Mouse (Mus musculus): ENCODE results near the gene Farsb. TPM values are rescaled to one million over a fixed set of nuclear protein-coding genes. Genes with fewer than 3 reads are reported as not detected.

Gene Farsb
- polyA plus RNA-seq, 1 experiment from 2014 or later: 187 TPM

DNA sequence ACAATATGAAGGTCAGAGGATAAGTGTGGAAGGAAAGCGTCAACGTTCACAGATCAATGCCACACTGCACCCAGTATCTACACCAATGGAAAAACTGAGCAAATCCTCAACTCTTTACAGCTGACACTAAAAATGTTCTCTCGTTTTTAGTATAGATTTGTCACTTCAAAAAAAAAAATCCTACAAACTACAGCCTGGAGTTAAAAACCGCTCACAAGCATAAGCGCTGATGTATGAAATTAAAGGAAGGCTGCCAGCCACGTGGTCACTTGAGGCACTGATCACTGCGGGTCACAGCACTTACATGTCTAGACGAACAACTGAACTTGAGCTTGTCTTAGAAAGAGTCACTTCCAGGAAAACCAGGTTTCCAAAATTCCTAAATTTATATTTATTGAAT is 34.8 kb downstream of the Farsb start:
- ATAC-seq: no peak
- Histone ChIP-seq H3K36me3 (peaks cover 28% of the 10 kb centered on the region), H3K9ac (no peak overlapping the region), H3K4me3 (replicated peaks) (no peak overlapping the region), H3K4me2 (replicated peaks) (no peak overlapping the region), H3K27me3 (replicated peaks) (no peaks in the 10 kb centered on the region), H3K4me1 (replicated peaks) (no peaks in the 10 kb centered on the region), H3K9me3 (no peaks in the 10 kb centered on the region), H3K27ac (no peak overlapping the region)
- 97% methylated on average over 8 of the region's 8 CpGs for WGBS

DNA sequence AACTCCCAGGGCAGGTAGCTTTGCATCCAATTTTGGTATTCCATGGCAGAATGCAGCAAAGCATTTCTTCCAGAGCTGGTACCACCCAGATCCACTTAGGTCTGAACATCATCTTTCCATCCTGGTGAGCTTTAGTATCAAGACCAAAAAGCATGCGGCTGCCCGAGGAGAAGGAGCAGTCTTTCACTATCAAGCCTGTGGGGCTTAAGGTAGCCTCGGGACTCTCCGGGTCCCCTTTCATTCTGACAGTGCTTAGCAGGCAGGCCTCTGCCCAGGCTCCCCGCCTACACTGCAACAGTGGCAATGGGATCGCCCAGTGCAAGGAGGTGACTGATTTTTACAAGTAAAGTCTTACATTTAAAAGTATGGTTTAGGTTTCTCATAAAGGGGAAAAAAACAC is 36.2 kb downstream of the Farsb start:
- Histone ChIP-seq H3K4me2 (replicated peaks) (no peak overlapping the region), H3K4me3 (replicated peaks) (no peak overlapping the region), H3K9ac (no peak overlapping the region), H3K9me3 (no peaks in the 10 kb centered on the region), H3K27ac (no peak overlapping the region), H3K4me1 (replicated peaks) (no peaks in the 10 kb centered on the region), H3K27me3 (replicated peaks) (no peaks in the 10 kb centered on the region), H3K36me3 (peaks cover 28% of the 10 kb centered on the region)
- ATAC-seq: no peak
- WGBS: 90% methylated on average over 6 of the region's 6 CpGs

DNA sequence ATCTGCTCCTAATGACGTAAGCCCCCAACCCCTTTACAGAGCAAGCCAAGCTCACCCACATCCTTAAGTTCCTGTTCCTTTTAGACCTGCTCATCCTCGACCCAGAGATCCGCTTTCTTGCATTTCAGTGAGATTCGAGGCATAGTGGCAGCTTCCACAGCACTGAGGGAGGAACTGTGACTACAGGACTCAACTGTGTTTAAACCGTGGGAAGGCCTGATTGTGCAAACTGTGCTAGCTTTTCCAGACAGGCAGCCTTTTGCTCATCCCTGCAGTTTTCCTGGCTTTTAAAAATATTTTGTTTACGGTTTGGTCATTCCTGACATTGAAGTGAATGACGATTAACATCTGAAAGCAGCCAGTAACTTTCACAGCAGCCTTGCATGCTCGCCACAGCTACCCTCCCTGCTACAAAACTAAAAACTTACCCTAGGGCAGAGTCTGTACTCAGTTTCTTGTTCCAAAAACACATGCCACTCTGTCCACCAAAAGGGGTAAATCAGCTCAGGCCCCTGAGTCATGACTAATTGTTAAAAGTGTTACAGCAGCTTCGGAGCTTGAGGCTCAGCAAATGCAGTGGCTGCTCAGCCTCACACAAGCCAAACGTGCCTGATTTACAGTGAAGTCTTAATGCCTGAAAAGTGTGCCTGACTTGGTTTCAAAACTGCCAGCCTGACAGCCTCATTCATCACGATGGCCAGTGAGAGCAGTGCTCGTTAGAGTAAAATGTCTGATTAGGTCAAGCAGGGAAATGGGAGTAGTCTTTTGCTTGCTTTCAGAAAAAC is 37.4 kb downstream of the Farsb start:
- no peak overlapping the region for H3K27ac ChIP-seq
- no peaks in the 10 kb centered on the region for H3K27me3 ChIP-seq (replicated peaks)
- 74% methylated on average over 12 of the region's 12 CpGs for WGBS
- H3K4me3 ChIP-seq (replicated peaks): no peak overlapping the region
- peaks cover 28% of the 10 kb centered on the region for H3K36me3 ChIP-seq
- H3K4me1 ChIP-seq (replicated peaks): no peaks in the 10 kb centered on the region
- H3K9me3 ChIP-seq: no peaks in the 10 kb centered on the region
- no peak overlapping the region for H3K9ac ChIP-seq
- no peak overlapping the region for H3K4me2 ChIP-seq (replicated peaks)
- ATAC-seq: no peak

DNA sequence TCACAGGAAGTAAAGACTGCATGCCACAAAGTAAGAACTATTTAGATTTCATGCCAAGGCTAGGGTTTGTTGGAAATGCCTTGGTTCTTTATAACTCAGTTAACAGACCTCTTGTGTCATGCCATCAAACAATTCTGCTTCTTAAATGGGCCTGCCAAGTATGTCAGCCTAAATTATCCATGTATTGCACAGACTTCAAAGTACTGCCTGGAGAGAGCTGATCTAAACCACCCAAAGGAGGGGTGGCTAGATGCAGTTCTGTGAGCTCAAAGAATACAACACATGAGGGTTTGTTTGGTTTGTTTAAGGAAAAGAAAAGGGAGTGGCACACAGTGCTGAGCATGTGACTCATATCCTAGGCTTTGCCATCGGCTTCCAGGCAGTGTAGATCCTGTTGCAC is 40.6 kb downstream of the Farsb start:
- Histone ChIP-seq H3K27ac (no peak overlapping the region), H3K36me3 (peaks cover 19% of the 10 kb centered on the region), H3K4me2 (replicated peaks) (no peak overlapping the region), H3K9me3 (no peaks in the 10 kb centered on the region), H3K27me3 (replicated peaks) (no peaks in the 10 kb centered on the region), H3K4me3 (replicated peaks) (no peak overlapping the region), H3K9ac (no peak overlapping the region), H3K4me1 (replicated peaks) (no peaks in the 10 kb centered on the region)
- peak; percentile 55 for ATAC-seq
- 43% methylated on average over 1 of the region's 1 CpGs for WGBS

DNA sequence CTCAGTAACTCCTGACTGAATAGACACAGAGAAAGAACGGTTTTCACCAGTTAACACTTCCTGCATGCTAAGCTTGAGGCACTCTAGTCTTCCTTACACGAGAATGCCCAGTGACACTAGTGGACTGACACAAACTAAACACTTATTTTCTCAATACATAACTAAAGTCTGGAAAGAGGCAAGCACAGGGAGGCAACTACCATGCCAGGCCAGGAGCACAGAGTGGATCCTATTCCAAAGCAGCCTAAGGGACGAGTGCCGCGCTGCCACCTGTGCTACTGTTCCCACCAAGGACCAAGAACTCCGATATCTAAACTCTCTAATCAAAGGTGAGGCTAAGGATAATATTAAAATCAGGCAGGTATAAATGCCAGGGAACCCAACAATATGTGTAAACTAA is 42.0 kb downstream of the Farsb start:
- no peak overlapping the region for H3K27ac ChIP-seq
- H3K36me3 ChIP-seq: peaks cover 24% of the 10 kb centered on the region
- no peaks in the 10 kb centered on the region for H3K4me1 ChIP-seq (replicated peaks)
- H3K4me2 ChIP-seq (replicated peaks): no peak overlapping the region
- ATAC-seq: no peak
- no peaks in the 10 kb centered on the region for H3K27me3 ChIP-seq (replicated peaks)
- no peaks in the 10 kb centered on the region for H3K9me3 ChIP-seq
- no peak overlapping the region for H3K4me3 ChIP-seq (replicated peaks)
- no peak overlapping the region for H3K9ac ChIP-seq
- 86% methylated on average over 6 of the region's 6 CpGs for WGBS

DNA sequence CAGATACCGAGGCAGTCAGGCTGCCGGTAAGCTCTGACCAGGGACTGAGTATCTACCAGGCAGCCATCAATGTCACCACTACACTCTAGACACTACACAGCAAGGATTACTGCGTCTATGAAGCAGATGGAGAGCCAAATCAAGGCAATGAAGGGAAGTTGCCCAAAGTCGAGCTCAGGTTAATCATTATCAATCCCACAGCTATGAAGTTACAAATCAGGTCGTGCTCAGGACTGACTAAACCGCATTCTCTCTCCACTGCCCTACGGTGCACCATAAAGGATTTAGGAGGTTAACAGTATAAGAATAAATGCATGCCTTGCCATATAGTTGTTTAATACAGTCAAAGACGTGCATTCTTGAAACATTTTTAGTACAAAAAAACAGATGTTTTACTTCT is 42.5 kb downstream of the Farsb start:
- no peak overlapping the region for H3K9ac ChIP-seq
- no peaks in the 10 kb centered on the region for H3K27me3 ChIP-seq (replicated peaks)
- H3K4me2 ChIP-seq (replicated peaks): no peak overlapping the region
- 0 out of 2 replicates have a peak, but pooled peaks have one; percentile 39 for ATAC-seq
- no peak overlapping the region for H3K27ac ChIP-seq
- 71% methylated on average over 8 of the region's 8 CpGs for WGBS
- no peaks in the 10 kb centered on the region for H3K9me3 ChIP-seq
- peaks cover 22% of the 10 kb centered on the region for H3K36me3 ChIP-seq
- H3K4me1 ChIP-seq (replicated peaks): no peaks in the 10 kb centered on the region
- no peak overlapping the region for H3K4me3 ChIP-seq (replicated peaks)

DNA sequence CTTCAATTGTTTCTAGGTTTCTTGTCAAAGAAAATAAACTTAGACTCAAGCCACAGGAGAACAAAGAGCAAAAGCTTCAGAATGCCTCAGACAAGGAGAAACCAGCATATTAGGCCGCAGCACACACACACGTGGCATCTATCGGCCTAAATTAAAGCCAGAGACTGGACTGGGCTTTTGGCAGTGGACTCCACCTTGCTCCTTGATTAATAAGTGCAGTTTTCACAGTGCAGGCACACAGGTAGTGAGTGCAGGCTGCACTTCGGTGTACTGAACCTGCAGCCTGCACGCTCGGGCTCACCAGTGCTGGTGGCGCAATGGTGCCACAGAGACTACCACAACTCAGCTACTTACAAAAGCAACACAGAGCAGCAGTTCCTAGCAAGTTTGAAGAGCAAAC is 45.6 kb downstream of the Farsb start:
- no peak overlapping the region for H3K9ac ChIP-seq
- no peak for ATAC-seq
- H3K4me3 ChIP-seq (replicated peaks): no peak overlapping the region
- peaks cover 13% of the 10 kb centered on the region for H3K36me3 ChIP-seq
- WGBS: 97% methylated on average over 7 of the region's 7 CpGs
- no peak overlapping the region for H3K27ac ChIP-seq
- no peaks in the 10 kb centered on the region for H3K9me3 ChIP-seq
- H3K4me2 ChIP-seq (replicated peaks): no peak overlapping the region
- no peaks in the 10 kb centered on the region for H3K4me1 ChIP-seq (replicated peaks)
- H3K27me3 ChIP-seq (replicated peaks): no peaks in the 10 kb centered on the region

DNA sequence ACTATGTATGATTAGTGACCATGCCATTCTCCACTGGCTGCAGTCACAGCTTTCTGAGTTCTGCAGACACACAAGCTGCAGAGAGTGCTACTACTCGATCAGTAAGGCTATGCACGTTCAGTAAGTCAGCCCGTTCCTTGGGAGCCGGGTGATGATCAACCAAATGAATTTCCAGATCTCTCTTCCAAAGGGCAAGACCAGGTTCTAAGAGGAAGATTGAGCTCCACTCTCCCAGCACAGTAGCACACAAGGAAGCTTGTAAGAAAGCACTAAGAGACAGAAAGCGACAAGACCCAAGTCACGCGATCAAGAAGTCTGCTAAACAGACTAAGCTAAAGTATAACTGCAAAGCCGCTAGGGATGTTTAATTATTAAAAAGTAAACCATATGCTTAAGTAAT is 48.0 kb downstream of the Farsb start:
- Histone ChIP-seq H3K9ac (no peak overlapping the region), H3K27ac (no peak overlapping the region), H3K36me3 (peaks cover 13% of the 10 kb centered on the region), H3K9me3 (no peaks in the 10 kb centered on the region), H3K4me3 (replicated peaks) (no peak overlapping the region), H3K27me3 (replicated peaks) (no peaks in the 10 kb centered on the region), H3K4me1 (replicated peaks) (no peaks in the 10 kb centered on the region), H3K4me2 (replicated peaks) (no peak overlapping the region)
- WGBS: 83% methylated on average over 8 of the region's 8 CpGs
- ATAC-seq: no peak

DNA sequence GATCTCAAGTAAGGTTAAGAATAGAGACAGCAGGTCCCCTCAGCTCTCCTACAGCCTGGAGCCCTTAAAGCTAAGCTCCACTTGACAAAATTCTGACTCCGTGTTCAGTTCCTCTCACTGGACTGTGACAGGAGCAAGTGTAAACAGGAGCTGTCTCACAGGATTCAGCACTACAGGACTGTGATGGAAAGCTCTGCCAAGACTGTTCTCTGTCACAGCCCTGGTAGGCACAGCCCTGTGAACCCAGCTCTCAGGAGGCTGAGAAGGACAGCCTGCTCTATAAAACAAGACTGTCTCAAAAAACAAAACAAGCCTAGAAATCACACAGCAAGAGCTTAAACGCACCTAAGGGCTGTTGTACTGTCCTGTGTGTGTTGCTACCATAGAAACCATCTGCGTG is 51.5 kb downstream of the Farsb start:
- no peak overlapping the region for H3K27ac ChIP-seq
- no peak overlapping the region for H3K4me3 ChIP-seq (replicated peaks)
- no peaks in the 10 kb centered on the region for H3K4me1 ChIP-seq (replicated peaks)
- no peak for ATAC-seq
- 73% methylated on average over 3 of the region's 3 CpGs for WGBS
- no peaks in the 10 kb centered on the region for H3K27me3 ChIP-seq (replicated peaks)
- H3K9me3 ChIP-seq: no peaks in the 10 kb centered on the region
- H3K9ac ChIP-seq: no peak overlapping the region
- 0 out of 2 replicates have a peak, but pooled peaks cover 7% of the 10 kb centered on the region for H3K36me3 ChIP-seq
- H3K4me2 ChIP-seq (replicated peaks): no peak overlapping the region

DNA sequence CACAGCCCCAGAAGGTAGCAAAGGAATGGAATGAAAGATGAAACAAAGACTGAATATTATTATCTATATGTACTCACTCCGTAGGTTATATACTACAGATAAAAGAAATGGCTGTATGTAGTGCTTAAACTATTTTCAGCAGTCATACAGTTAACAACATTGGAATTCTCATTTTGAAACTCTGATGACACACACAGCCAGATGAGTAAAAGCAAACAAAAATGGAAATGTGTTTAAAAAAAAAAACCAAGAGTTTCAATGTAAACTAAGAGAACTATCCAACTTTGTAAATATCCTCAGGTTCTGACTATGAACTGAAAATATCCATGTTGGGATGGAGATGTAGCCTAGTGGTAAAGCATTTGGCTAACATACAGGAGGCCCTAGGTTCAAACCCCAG is 52.3 kb downstream of the Farsb start:
- no peak overlapping the region for H3K4me2 ChIP-seq (replicated peaks)
- H3K27ac ChIP-seq: no peak overlapping the region
- 0 out of 2 replicates have a peak, but pooled peaks cover 4% of the 10 kb centered on the region for H3K36me3 ChIP-seq
- no peak overlapping the region for H3K9ac ChIP-seq
- ATAC-seq: no peak
- WGBS: 75% methylated on average over 1 of the region's 1 CpGs
- no peaks in the 10 kb centered on the region for H3K4me1 ChIP-seq (replicated peaks)
- no peaks in the 10 kb centered on the region for H3K27me3 ChIP-seq (replicated peaks)
- no peaks in the 10 kb centered on the region for H3K9me3 ChIP-seq
- no peak overlapping the region for H3K4me3 ChIP-seq (replicated peaks)

DNA sequence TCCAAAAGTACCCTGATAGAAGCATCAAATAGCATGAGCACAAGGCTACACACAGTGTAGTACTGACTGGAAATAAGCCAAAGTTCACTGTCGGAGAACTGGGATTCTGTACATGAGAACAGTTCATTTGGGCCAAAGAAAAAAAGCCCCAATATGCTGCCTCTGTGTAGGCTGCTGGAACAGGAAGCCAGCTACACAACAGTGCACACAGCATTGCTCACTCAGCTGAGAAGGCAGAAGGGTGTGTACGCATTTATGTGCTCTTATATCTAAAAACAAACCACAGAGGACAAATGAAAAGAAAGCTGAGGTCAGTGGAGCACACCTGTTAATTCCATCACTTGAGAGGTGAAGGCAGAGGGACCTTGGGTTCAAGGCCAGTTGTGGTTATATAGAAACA is 52.7 kb downstream of the Farsb start:
- H3K27ac ChIP-seq: no peak overlapping the region
- 0 out of 2 replicates have a peak, but pooled peaks cover 4% of the 10 kb centered on the region for H3K36me3 ChIP-seq
- no peak overlapping the region for H3K9ac ChIP-seq
- no peak overlapping the region for H3K4me2 ChIP-seq (replicated peaks)
- 76% methylated on average over 2 of the region's 2 CpGs for WGBS
- H3K4me3 ChIP-seq (replicated peaks): no peak overlapping the region
- H3K4me1 ChIP-seq (replicated peaks): no peaks in the 10 kb centered on the region
- no peaks in the 10 kb centered on the region for H3K27me3 ChIP-seq (replicated peaks)
- no peak for ATAC-seq
- no peaks in the 10 kb centered on the region for H3K9me3 ChIP-seq

DNA sequence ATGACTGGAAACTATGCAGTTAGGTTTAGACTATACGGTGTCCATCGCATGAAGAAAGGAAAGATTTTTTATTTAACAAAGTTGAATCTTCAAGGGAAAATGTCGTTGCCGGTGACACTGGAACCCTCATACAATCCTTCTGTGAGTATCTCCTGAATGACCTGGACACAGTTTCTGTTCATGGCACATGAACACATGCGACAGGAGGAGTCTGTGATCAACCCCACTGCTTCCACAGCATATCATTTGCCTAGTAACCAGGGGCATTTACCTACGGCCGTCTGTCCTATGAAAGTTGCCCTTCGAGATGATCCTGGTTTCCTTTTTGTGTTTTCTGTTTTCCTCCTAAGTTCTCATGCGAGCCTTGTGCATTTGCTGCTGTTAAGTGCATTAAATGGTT is 55.2 kb downstream of the Farsb start:
- Histone ChIP-seq H3K27ac (no peak overlapping the region), H3K4me2 (replicated peaks) (no peak overlapping the region), H3K4me1 (replicated peaks) (no peaks in the 10 kb centered on the region), H3K36me3 (no peaks in the 10 kb centered on the region), H3K27me3 (replicated peaks) (no peaks in the 10 kb centered on the region), H3K9me3 (no peaks in the 10 kb centered on the region), H3K9ac (no peak overlapping the region), H3K4me3 (replicated peaks) (no peak overlapping the region)
- 93% methylated on average over 9 of the region's 9 CpGs for WGBS
- ATAC-seq: no peak

DNA sequence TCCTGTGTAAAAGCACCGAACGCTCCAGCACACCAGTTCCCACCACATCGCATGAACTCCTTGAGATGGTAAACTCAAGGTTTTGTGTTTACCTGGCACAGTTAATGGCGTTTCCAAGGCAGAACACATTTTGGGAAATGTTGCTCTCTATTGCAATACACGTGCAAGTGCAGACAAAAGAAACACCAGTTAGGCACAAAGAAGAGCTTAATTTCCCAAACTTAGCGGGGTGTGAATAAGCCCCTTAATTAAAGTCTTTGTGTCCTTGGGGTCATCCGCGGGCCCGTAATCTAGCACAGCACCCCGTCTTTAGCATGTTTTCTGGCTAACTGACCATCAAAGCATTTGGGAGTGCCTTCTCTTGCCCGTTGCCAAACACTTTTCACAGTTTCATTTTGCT is 59.8 kb downstream of the Farsb start:
- no peak for ATAC-seq
- Histone ChIP-seq H3K4me2 (replicated peaks) (no peak overlapping the region), H3K9ac (no peak overlapping the region), H3K27ac (no peak overlapping the region), H3K36me3 (no peaks in the 10 kb centered on the region), H3K4me3 (replicated peaks) (no peak overlapping the region), H3K9me3 (no peaks in the 10 kb centered on the region), H3K4me1 (replicated peaks) (peaks cover 10% of the 10 kb centered on the region), H3K27me3 (replicated peaks) (no peaks in the 10 kb centered on the region)
- 83% methylated on average over 11 of the region's 11 CpGs for WGBS

Measured in intestine, embryonic 15.5 days (tissue).